Mouse (Mus musculus) limb, embryonic 11.5 days (tissue): ENCODE results near the gene Tmem231. TPM values are rescaled to one million over a fixed set of nuclear protein-coding genes. Genes with fewer than 3 reads are reported as not detected.

ENCODE experiments used
- ATAC-seq: fragments of 200-750 bp; cut with Nextera tagmentation; 2 replicates; pipeline ENCODE4 v1.8.0; 2017; ENCODE audit warnings: low read depth; ENCODE audit not compliant: insufficient number of reproducible peaks, low FRiP score, low TSS enrichment
- DNase-seq: peaks from one replicate; pipeline ENCODE4 v3.0.0-alpha.2; 2015; ENCODE audit warnings: low spot score
- H3K27ac ChIP-seq: fragments of 300-500 bp; sonication (generic); replicated peaks from 2 replicates; pipeline ENCODE4 v1.5.1; 2014; ENCODE audit warnings: low read depth, mild to moderate bottlenecking, low read length
- H3K27me3 ChIP-seq: fragments of 300-500 bp; sonication (generic); 2 replicates; pipeline ENCODE4 v1.6.1; 2014; ENCODE audit warnings: mild to moderate bottlenecking, low read length, mixed read lengths; ENCODE audit not compliant: control insufficient read depth, insufficient read depth
- H3K36me3 ChIP-seq: fragments of 300-500 bp; sonication (generic); 2 replicates; pipeline ENCODE4 v1.6.1; 2014; ENCODE audit warnings: mild to moderate bottlenecking, low read length, moderate library complexity, mixed read lengths; ENCODE audit not compliant: control insufficient read depth, insufficient read depth
- H3K4me1 ChIP-seq: fragments of 300-500 bp; sonication (generic); 2 replicates; pipeline ENCODE4 v1.6.1; 2014; ENCODE audit warnings: low read length, mixed read lengths; ENCODE audit not compliant: control insufficient read depth, insufficient read depth
- H3K4me2 ChIP-seq: fragments of 300-500 bp; sonication (generic); 2 replicates; pipeline ENCODE4 v1.6.1; 2014; ENCODE audit warnings: low read depth, mild to moderate bottlenecking, moderate library complexity; ENCODE audit not compliant: severe bottlenecking
- H3K4me3 ChIP-seq: fragments of 300-500 bp; sonication (generic); 2 replicates; pipeline ENCODE4 v1.5.1; 2014; ENCODE audit warnings: low read depth, low read length
- H3K9ac ChIP-seq: fragments of 300-500 bp; sonication (generic); 2 replicates; pipeline ENCODE4 v1.6.1; 2014; ENCODE audit warnings: mild to moderate bottlenecking, low read length
- H3K9me3 ChIP-seq: fragments of 300-500 bp; sonication (generic); 2 replicates; pipeline ENCODE4 v1.6.1; 2016; ENCODE audit warnings: low read length; ENCODE audit not compliant: control insufficient read depth
- WGBS: fragments of 180-500 bp; shearing (Covaris S2); extraction: QIAGEN DNeasy Blood & Tissue Kit; methylation state at CpG from one replicate; pipeline ENCODE4 v1.1.7; 2014; 5-methylcytosine and 5-hydroxymethylcytosine counted together
- polyA plus RNA-seq: library from polyadenylated mRNA; unstranded; fragments of >200 nt; fragmentation: Nextera tagmentation; extraction: Ambion mirVana; gene quantifications from 2 replicates; pipeline ENCODE4 v1.2.1, GENCODE M21; 2014

Tmem231 gene
- polyA plus RNA-seq, 1 experiment from 2014 or later, result 19.8 TPM

DNA sequence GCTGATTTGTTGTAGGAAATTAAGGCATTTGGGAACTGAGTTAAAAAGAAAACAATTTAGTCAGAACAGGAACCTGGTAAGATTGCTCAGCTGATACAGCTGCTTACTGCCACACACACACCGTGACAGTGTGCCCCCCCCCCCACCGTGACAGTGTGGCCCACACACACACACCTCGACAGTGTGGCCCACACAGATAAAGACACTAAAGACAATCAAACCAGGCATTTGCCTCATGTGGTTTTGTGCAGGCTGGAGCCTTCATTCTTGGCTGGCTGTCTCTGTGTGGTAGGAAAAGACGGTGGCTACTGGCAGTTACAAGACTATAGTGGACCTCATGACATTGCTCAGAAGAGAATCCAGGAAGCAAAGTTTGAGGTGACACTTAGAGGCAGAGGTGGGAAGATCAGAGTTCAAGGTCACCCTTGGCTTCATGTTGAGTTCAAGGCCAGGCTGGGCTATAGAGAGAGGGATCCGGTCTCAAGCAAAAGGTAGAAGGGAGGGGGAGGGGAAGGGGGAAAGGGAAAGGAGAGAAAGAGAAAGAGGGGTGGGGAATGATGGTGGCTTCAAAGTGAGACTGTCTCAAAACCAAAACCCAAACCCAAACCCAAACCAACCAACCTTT is 33.7 kb upstream of the Tmem231 start:
- Histone ChIP-seq H3K4me2 (no peak overlapping the region), H3K27me3 (no peaks in the 10 kb centered on the region), H3K9ac (no peak overlapping the region), H3K9me3 (no peaks in the 10 kb centered on the region), H3K4me3 (no peak overlapping the region), H3K36me3 (peaks cover 2% of the 10 kb centered on the region; the same call in 1 of the 2 replicates), H3K27ac (no peak overlapping the region), H3K4me1 (no peaks in the 10 kb centered on the region)
- 82% methylated on average over 5 of the region's 5 CpGs for WGBS
- no peak for DNase-seq
- no peak for ATAC-seq

DNA sequence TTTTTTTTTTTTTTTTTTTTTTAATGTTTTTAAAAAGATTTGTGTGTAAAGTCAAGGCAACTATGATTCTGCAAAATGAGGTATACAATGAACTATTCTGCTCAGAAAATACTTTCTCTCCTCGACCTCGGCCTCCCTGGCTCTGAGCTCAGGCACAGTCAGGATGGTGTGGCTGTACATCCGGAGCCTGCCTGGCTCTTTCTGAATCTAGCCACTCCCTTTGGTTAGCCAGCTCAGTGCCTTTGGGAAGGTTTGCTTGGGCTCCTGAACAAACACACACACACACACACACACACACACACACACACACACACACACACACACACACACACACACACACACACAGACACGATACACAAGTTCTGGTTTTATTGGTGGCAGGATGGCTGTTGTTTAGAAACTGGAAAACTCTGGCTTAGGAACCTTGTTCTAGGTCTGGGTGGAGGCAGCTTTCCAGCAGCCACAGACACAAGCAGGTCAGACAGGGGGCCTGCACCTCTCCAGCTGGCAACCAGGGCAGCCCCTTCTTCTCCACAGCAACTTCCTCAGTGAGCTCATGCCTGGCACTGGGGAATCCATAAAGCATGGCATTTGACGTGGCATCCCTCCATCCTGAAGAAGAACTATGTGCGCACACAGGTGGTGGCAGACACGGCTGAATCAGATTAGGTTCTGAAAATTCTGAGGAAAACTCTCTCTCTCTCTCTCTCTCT is 31.3 kb upstream of the Tmem231 start:
- Histone ChIP-seq H3K9me3 (no peaks in the 10 kb centered on the region), H3K27me3 (no peaks in the 10 kb centered on the region), H3K36me3 (no peaks in the 10 kb centered on the region; the same call in 1 of the 2 replicates), H3K9ac (no peak overlapping the region), H3K27ac (no peak overlapping the region), H3K4me2 (no peak overlapping the region), H3K4me1 (no peaks in the 10 kb centered on the region), H3K4me3 (no peak overlapping the region)
- ATAC-seq (no peak), DNase-seq (no peak)
- 88% methylated on average over 7 of the region's 7 CpGs for WGBS

DNA sequence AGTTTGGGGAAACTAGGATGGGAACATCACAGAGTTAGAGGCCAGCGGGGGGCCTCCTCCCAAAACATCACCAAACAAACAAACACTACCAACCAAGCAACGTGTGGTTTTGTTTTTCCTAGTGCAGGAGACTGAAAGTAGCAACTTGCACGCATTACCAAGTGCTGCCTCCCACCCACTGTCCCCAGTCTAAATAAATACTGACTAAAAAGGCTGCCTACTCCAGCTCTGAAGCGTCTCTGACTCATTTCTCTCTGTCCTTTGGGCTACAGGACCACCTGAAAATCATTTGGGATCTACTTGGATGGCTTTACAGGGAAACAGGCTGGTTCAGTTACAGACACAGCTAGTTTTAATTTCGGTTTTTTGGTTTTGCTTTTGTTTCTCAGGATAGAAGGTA is 30.7 kb upstream of the Tmem231 start:
- no peaks in the 10 kb centered on the region for H3K27me3 ChIP-seq
- 54% methylated on average over 5 of the region's 5 CpGs for WGBS
- ATAC-seq, result no peak
- H3K4me2 ChIP-seq, result no peak overlapping the region
- no peak for DNase-seq
- no peak overlapping the region for H3K9ac ChIP-seq
- H3K4me1 ChIP-seq, result no peaks in the 10 kb centered on the region
- H3K36me3 ChIP-seq, result no peaks in the 10 kb centered on the region; the same call in 1 of the 2 replicates
- no peak overlapping the region for H3K27ac ChIP-seq
- no peaks in the 10 kb centered on the region for H3K9me3 ChIP-seq
- no peak overlapping the region for H3K4me3 ChIP-seq

DNA sequence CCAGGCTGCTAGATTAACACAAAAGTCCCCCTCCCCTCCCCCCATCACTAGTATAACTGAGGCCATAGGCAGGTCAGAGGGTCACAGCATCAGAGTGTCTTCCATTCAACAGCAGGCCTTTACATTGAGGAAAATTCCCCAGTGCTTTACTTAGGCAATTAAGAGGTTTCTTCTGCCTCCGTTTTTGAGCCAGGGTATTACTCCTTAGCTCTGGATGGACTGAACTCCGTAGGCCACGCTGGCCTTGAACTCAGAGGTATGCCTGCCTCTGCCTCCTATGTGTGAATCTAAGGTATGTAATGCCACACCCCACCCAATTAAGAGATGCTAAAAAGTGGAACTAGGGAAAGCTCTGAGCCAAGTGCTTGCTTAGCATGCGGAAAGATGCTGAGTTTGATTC is 29.9 kb upstream of the Tmem231 start:
- Histone ChIP-seq H3K27ac (no peak overlapping the region), H3K4me1 (no peaks in the 10 kb centered on the region), H3K36me3 (no peaks in the 10 kb centered on the region; the same call in 1 of the 2 replicates), H3K4me3 (no peak overlapping the region), H3K9me3 (no peaks in the 10 kb centered on the region), H3K27me3 (no peaks in the 10 kb centered on the region), H3K9ac (no peak overlapping the region), H3K4me2 (no peak overlapping the region)
- ATAC-seq, result no peak
- 90% methylated on average over 4 of the region's 4 CpGs for WGBS
- DNase-seq, result no peak

DNA sequence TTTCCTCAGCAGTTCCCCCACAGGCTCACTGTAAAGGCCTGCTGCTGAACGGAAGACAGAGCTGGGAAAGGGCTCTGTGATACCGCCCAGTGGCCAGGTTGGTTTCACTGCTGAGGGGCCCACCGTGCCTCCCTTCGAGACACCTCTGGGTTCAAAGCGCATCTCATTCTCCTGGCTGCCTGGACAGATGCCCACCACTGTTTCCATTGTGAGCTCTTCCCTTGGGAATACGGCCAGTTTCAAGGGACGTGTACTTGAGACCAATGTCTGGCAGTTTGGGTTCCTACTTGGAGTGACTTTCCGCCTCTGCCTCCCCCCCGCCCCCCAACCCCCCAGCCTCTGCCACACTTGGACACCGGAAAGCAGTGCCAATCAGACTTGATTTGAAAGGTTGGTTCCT is 29.4 kb upstream of the Tmem231 start:
- Histone ChIP-seq H3K4me2 (no peak overlapping the region), H3K36me3 (no peaks in the 10 kb centered on the region; the same call in 1 of the 2 replicates), H3K4me3 (no peak overlapping the region), H3K4me1 (no peaks in the 10 kb centered on the region), H3K27me3 (no peaks in the 10 kb centered on the region), H3K9me3 (no peaks in the 10 kb centered on the region), H3K9ac (no peak overlapping the region), H3K27ac (no peak overlapping the region)
- WGBS, result 85% methylated on average over 10 of the region's 10 CpGs
- no peak for ATAC-seq
- no peak for DNase-seq

DNA sequence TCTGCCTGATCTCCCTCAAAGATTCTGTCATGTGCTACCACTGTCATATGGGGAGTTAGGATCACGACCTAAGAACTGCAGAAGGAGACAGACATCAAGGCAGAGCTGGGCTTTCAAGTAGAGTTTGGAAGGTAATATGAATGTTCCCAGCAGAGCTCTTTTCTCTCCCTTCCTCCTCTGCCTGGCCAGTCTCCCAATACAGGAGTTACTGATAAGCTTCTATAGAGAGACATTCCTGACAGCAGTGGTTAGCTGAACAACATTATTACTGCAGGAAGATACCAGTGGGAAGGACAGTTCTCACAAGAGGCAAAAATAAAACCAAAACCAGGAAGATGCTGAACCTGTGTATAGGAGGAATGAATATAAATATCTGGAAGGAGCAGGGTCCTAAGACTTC is 28.9 kb upstream of the Tmem231 start:
- H3K36me3 ChIP-seq, result no peaks in the 10 kb centered on the region; the same call in 1 of the 2 replicates
- H3K4me1 ChIP-seq, result no peaks in the 10 kb centered on the region
- no peaks in the 10 kb centered on the region for H3K9me3 ChIP-seq
- 76% methylated on average over 1 of the region's 1 CpGs for WGBS
- H3K9ac ChIP-seq, result no peak overlapping the region
- H3K27ac ChIP-seq, result no peak overlapping the region
- no peaks in the 10 kb centered on the region for H3K27me3 ChIP-seq
- DNase-seq (no peak), ATAC-seq (no peak)
- no peak overlapping the region for H3K4me2 ChIP-seq
- H3K4me3 ChIP-seq, result no peak overlapping the region

DNA sequence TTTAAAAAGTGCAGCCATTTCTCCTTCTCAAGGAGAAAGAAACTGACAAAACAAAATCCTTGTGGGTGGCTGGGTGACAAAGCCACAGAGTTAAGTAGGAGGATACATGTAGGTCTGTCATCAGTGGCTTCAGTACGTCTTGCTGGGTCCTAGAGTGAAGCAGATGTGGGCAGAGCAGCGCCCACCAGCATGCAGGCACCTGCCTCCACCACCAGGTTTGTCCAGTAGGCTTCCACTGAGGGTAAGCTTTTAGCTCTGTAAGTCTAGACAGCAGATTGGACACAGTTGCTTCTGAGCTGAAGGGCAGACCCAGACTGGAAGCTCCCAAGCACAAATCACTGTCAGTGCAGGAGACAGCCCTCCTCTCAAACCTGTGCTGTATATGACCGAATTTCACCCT is 27.6 kb upstream of the Tmem231 start:
- Histone ChIP-seq H3K9ac (no peak overlapping the region), H3K9me3 (no peaks in the 10 kb centered on the region), H3K4me1 (no peaks in the 10 kb centered on the region), H3K27me3 (no peaks in the 10 kb centered on the region), H3K4me2 (no peak overlapping the region), H3K27ac (no peak overlapping the region), H3K36me3 (peaks cover 3% of the 10 kb centered on the region; the same call in 1 of the 2 replicates), H3K4me3 (no peak overlapping the region)
- WGBS, result 74% methylated on average over 3 of the region's 3 CpGs
- ATAC-seq, result no peak
- DNase-seq, result no peak

DNA sequence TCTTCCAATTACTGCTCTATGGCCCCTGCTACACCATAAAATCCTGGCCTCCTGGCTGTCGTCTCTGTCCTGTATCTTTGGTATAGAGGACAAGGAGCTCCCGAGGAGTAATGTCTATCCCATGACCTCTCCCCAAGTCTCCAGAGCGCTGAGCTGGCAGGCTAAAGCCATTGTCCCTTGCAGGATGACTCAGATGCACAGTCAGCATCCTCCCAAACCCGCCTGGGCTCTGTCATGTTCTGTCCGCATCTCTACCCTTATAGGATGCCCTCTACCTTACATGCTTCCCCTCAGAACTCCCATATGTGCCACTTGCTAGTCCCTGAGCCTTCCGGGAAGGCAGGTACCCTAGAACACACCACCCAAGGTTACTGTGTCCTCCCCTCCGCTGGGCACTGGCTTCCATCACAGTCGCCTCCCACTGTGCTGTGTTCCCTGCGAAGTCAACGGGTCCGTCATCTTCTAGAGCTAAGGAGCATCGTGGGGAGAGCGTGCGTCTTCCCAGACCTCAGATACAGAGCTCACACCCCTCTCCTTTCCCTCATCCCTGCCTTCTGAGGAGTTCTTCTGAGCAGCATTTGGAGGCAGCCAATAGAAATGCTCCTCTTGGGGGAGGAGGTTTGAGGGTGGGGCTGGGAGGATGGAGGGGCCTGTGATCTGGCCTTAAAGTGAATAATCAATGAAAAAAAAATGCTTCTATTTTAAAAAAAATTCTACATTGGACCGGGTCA is 27.1 kb upstream of the Tmem231 start:
- WGBS, result 73% methylated on average over 15 of the region's 15 CpGs
- no peaks in the 10 kb centered on the region for H3K27me3 ChIP-seq
- H3K9me3 ChIP-seq, result no peaks in the 10 kb centered on the region
- no peaks in the 10 kb centered on the region for H3K4me1 ChIP-seq
- H3K36me3 ChIP-seq, result peaks cover 3% of the 10 kb centered on the region; the same call in 1 of the 2 replicates
- no peak overlapping the region for H3K27ac ChIP-seq
- no peak overlapping the region for H3K9ac ChIP-seq
- DNase-seq (no peak), ATAC-seq (no peak)
- no peak overlapping the region for H3K4me2 ChIP-seq
- no peak overlapping the region for H3K4me3 ChIP-seq
